Mouse (Mus musculus) hindbrain, embryonic 16.5 days (tissue): Measurements from ENCODE around the gene Vmn1r1. TPM values are rescaled to one million over a fixed set of nuclear protein-coding genes. Genes with fewer than 3 reads are reported as not detected.
"Not testable (repeated sequence)": the region's sequence is repeated elsewhere in the genome, so short reads cannot be mapped to it uniquely, and the experiment has no call there.

Experiments used
- ATAC-seq: fragments of 200-750 bp; cut with Nextera tagmentation; 2 replicates; pipeline ENCODE4 v1.8.0; 2017; ENCODE audit warnings: moderate TSS enrichment, moderate library complexity
- H3K27ac ChIP-seq: fragments of 300-500 bp; sonication (generic); 2 replicates; pipeline ENCODE4 v1.5.1; 2014; ENCODE audit warnings: low read depth, mild to moderate bottlenecking, control low read depth, low read length, moderate library complexity
- H3K27me3 ChIP-seq: fragments of 300-500 bp; sonication (generic); replicated peaks from 2 replicates; pipeline ENCODE4 v1.6.1; 2014; ENCODE audit warnings: low read length; ENCODE audit not compliant: control insufficient read depth, insufficient read depth
- H3K36me3 ChIP-seq: fragments of 300-500 bp; sonication (generic); 2 replicates; pipeline ENCODE4 v1.6.1; 2014; ENCODE audit warnings: mild to moderate bottlenecking, low read length, moderate library complexity, mixed read lengths; ENCODE audit not compliant: control insufficient read depth, insufficient read depth
- H3K4me1 ChIP-seq: fragments of 300-500 bp; sonication (generic); 2 replicates; pipeline ENCODE4 v1.6.1; 2014; ENCODE audit warnings: low read depth, low read length; ENCODE audit not compliant: control insufficient read depth, insufficient read depth
- H3K4me2 ChIP-seq: fragments of 300-500 bp; sonication (generic); 2 replicates; pipeline ENCODE4 v1.6.1; 2014; ENCODE audit warnings: mild to moderate bottlenecking, low read length, control low read depth, moderate library complexity
- H3K4me3 ChIP-seq: fragments of 300-500 bp; sonication (generic); 2 replicates; pipeline ENCODE4 v1.5.1; 2014; ENCODE audit warnings: mild to moderate bottlenecking, low read length, control low read depth, moderate library complexity
- H3K9ac ChIP-seq: fragments of 300-500 bp; sonication (generic); 2 replicates; pipeline ENCODE4 v1.6.1; 2014; ENCODE audit warnings: low read depth, mild to moderate bottlenecking, control low read depth, low read length, moderate library complexity
- H3K9me3 ChIP-seq: fragments of 300-500 bp; sonication (generic); 2 replicates; pipeline ENCODE4 v1.6.1; 2014; ENCODE audit warnings: mild to moderate bottlenecking, low read length, moderate library complexity; ENCODE audit not compliant: control insufficient read depth
- WGBS: fragments of 180-500 bp; shearing (Covaris S2); extraction: QIAGEN DNeasy Blood & Tissue Kit; methylation state at CpG from one replicate; pipeline ENCODE4 v1.1.7; 2014; 5-methylcytosine and 5-hydroxymethylcytosine counted together
- polyA plus RNA-seq: library from polyadenylated mRNA; unstranded; fragments of >200 nt; fragmentation: Nextera tagmentation; extraction: Ambion mirVana; gene quantifications from 2 replicates; pipeline ENCODE4 v1.2.1, GENCODE M21; 2015

Gene Vmn1r1
- polyA plus RNA-seq, 1 experiment from 2014 or later = not detected

- H3K27ac ChIP-seq, H3K4me2 ChIP-seq, H3K27me3 ChIP-seq, H3K4me3 ChIP-seq, H3K4me1 ChIP-seq, ATAC-seq, H3K9me3 ChIP-seq, H3K36me3 ChIP-seq, H3K9ac ChIP-seq: not testable (repeated sequence)
- WGBS = 94% methylated on average over 19 of the region's 19 CpGs
These were observed 12.7 kb upstream of the Vmn1r1 start for GRCm38 (mm10) chr1:182176985-182177384.

GRCm38 (mm10) chr1:182170206-182170605 is 5.9 kb upstream of the Vmn1r1 start:
- not testable (repeated sequence) for H3K27me3 ChIP-seq, H3K36me3 ChIP-seq, H3K27ac ChIP-seq, H3K4me1 ChIP-seq, H3K4me2 ChIP-seq, H3K9ac ChIP-seq, H3K9me3 ChIP-seq, ATAC-seq, H3K4me3 ChIP-seq
- 90% methylated on average over 6 of the region's 6 CpGs for WGBS

- no peaks in the 10 kb centered on the region for H3K9me3 ChIP-seq
- H3K4me2 ChIP-seq = no peak overlapping the region
- no peaks in the 10 kb centered on the region for H3K4me1 ChIP-seq
- WGBS = 16% methylated on average over 5 of the region's 5 CpGs
- H3K27me3 ChIP-seq = no peaks in the 10 kb centered on the region
- no peak for ATAC-seq
- no peak overlapping the region for H3K4me3 ChIP-seq
- no peaks in the 10 kb centered on the region for H3K36me3 ChIP-seq
- no peak overlapping the region for H3K27ac ChIP-seq
- H3K9ac ChIP-seq = no peak overlapping the region
These were observed 1.3 kb downstream of the Vmn1r1 start for GRCm38 (mm10) chr1:182162951-182163350.

- H3K4me3 ChIP-seq = no peak overlapping the region
- no peak overlapping the region for H3K4me2 ChIP-seq
- H3K27me3 ChIP-seq = no peaks in the 10 kb centered on the region
- WGBS = 76% methylated on average over 3 of the region's 3 CpGs
- no peak overlapping the region for H3K9ac ChIP-seq
- H3K4me1 ChIP-seq = no peaks in the 10 kb centered on the region
- H3K36me3 ChIP-seq = no peaks in the 10 kb centered on the region
- H3K9me3 ChIP-seq = no peaks in the 10 kb centered on the region
- ATAC-seq = no peak
- H3K27ac ChIP-seq = no peak overlapping the region
These were observed 4.7 kb downstream of the Vmn1r1 start for GRCm38 (mm10) chr1:182159575-182159974.

GRCm38 (mm10) chr1:182157734-182158133 is 6.6 kb downstream of the Vmn1r1 start:
- no peak overlapping the region for H3K27ac ChIP-seq
- no peaks in the 10 kb centered on the region for H3K4me1 ChIP-seq
- no peak overlapping the region for H3K9ac ChIP-seq
- no peaks in the 10 kb centered on the region for H3K9me3 ChIP-seq
- WGBS = 44% methylated on average over 4 of the region's 4 CpGs
- no peaks in the 10 kb centered on the region for H3K27me3 ChIP-seq
- H3K36me3 ChIP-seq = no peaks in the 10 kb centered on the region
- no peak for ATAC-seq
- H3K4me2 ChIP-seq = no peak overlapping the region
- H3K4me3 ChIP-seq = no peak overlapping the region

- H3K4me3 ChIP-seq = no peak overlapping the region
- 96% methylated on average over 2 of the region's 2 CpGs for WGBS
- no peak overlapping the region for H3K9ac ChIP-seq
- H3K27me3 ChIP-seq = no peaks in the 10 kb centered on the region
- H3K36me3 ChIP-seq = no peaks in the 10 kb centered on the region
- H3K4me2 ChIP-seq = no peak overlapping the region
- H3K4me1 ChIP-seq = no peaks in the 10 kb centered on the region
- H3K9me3 ChIP-seq = no peaks in the 10 kb centered on the region
- H3K27ac ChIP-seq = no peak overlapping the region
- no peak for ATAC-seq
These were observed 14.3 kb downstream of the Vmn1r1 start for GRCm38 (mm10) chr1:182149966-182150365.

- no peaks in the 10 kb centered on the region for H3K4me1 ChIP-seq
- H3K4me2 ChIP-seq = no peak overlapping the region
- H3K9me3 ChIP-seq = no peaks in the 10 kb centered on the region
- no peak for ATAC-seq
- no peaks in the 10 kb centered on the region for H3K27me3 ChIP-seq
- no peak overlapping the region for H3K27ac ChIP-seq
- WGBS = 76% methylated on average over 7 of the region's 7 CpGs
- H3K9ac ChIP-seq = no peak overlapping the region
- no peaks in the 10 kb centered on the region for H3K36me3 ChIP-seq
- no peak overlapping the region for H3K4me3 ChIP-seq
These were observed 15.3 kb downstream of the Vmn1r1 start for GRCm38 (mm10) chr1:182148864-182149514.

- Histone ChIP-seq H3K9me3 (no peaks in the 10 kb centered on the region), H3K4me3 (no peak overlapping the region), H3K4me2 (no peak overlapping the region), H3K27ac (no peak overlapping the region), H3K9ac (no peak overlapping the region), H3K27me3 (no peaks in the 10 kb centered on the region), H3K36me3 (no peaks in the 10 kb centered on the region), H3K4me1 (no peaks in the 10 kb centered on the region)
- 47% methylated on average over 5 of the region's 5 CpGs for WGBS
- ATAC-seq = no peak
These were observed 18.7 kb downstream of the Vmn1r1 start for GRCm38 (mm10) chr1:182145546-182145945.

- Histone ChIP-seq H3K9ac (no peak overlapping the region), H3K4me2 (no peak overlapping the region), H3K9me3 (no peaks in the 10 kb centered on the region), H3K4me3 (no peak overlapping the region), H3K4me1 (peaks cover 2% of the 10 kb centered on the region; the same call in 1 of the 2 replicates), H3K27ac (no peak overlapping the region), H3K36me3 (no peaks in the 10 kb centered on the region), H3K27me3 (no peaks in the 10 kb centered on the region)
- 77% methylated on average over 8 of the region's 8 CpGs for WGBS
- ATAC-seq = no peak
These were observed 21.0 kb downstream of the Vmn1r1 start for GRCm38 (mm10) chr1:182143288-182143687.
